Mouse (Mus musculus) E14TG2a.4 (cell line): ENCODE data around the gene Ttc19.

Experiments used
- CTCF ChIP-seq: conservative IDR thresholded peaks from 2 replicates; pipeline ENCODE4 v1.5.1; 2014; ENCODE audit warnings: low read length
- POU5F1 ChIP-seq: IDR thresholded peaks from 2 replicates; pipeline ENCODE4 v1.6.1; 2014; ENCODE audit warnings: low read length, borderline replicate concordance

DNA sequence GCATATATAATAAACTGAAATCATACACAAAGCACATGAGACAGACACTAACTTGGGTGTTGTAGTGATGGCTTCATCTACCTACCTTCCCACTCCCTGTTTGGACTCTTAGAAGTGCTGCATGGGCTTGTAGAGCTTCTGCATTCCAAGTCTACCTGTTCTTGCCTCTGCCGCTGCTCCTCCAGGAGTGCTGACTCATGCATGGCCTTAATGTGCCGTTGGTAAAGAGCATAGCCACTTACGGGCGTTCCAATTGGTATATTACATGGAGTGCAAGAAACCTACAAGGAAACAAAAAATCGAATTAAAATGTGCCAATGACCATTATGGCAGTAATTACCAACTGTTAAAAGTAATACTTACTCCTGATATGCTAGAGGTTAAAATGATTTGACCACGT, 85.6 kb downstream of the Ttc19 start:
- TF ChIP-seq CTCF (no peak), POU5F1 (no peak)
